Mouse (Mus musculus): ENCODE results near the gene 1110032F04Rik.

GRCm38 (mm10) chr3:68824765-68825090 lies 44.7 kb upstream of the 1110032F04Rik start:
- TF ChIP-seq POLR2A (IDR thresholded peaks at IDR 0.05; ENCODE audit: borderline replicate concordance, extremely low read depth, insufficient read depth, insufficient read length, poor library complexity, severe bottlenecking) (no peak), CTCF (IDR thresholded peaks at IDR 0.05; ENCODE audit: borderline replicate concordance, extremely low read depth, insufficient read depth, insufficient read length) (no peak)

All from brain, embryonic 14.5 days (tissue).